Mouse (Mus musculus) embryonic facial prominence, embryonic 15.5 days (tissue): Measurements from ENCODE around the gene Nradd. TPM values are rescaled to one million over a fixed set of nuclear protein-coding genes. Genes with fewer than 3 reads are reported as not detected.

Source experiments
- ATAC-seq: fragments of 200-750 bp; cut with Nextera tagmentation; 2 replicates; pipeline ENCODE4 v1.8.0; 2017; ENCODE audit warnings: low read depth, moderate TSS enrichment; ENCODE audit not compliant: insufficient number of reproducible peaks, low FRiP score, low TSS enrichment
- H3K27ac ChIP-seq: fragments of 300-500 bp; sonication (generic); replicated peaks from 2 replicates; pipeline ENCODE4 v1.5.1; 2015; ENCODE audit warnings: mild to moderate bottlenecking, inconsistent platforms
- H3K27me3 ChIP-seq: fragments of 300-500 bp; sonication (generic); 2 replicates; pipeline ENCODE4 v1.6.1; 2015; ENCODE audit warnings: inconsistent platforms
- H3K36me3 ChIP-seq: fragments of 300-500 bp; sonication (generic); 2 replicates; pipeline ENCODE4 v1.6.1; 2015; ENCODE audit warnings: mild to moderate bottlenecking, inconsistent platforms
- H3K4me1 ChIP-seq: fragments of 300-500 bp; sonication (generic); 2 replicates; pipeline ENCODE4 v1.6.1; 2015; ENCODE audit warnings: inconsistent platforms
- H3K4me2 ChIP-seq: fragments of 300-500 bp; sonication (generic); replicated peaks from 2 replicates; pipeline ENCODE4 v1.6.1; 2015; ENCODE audit warnings: mild to moderate bottlenecking, inconsistent platforms
- H3K4me3 ChIP-seq: fragments of 300-500 bp; sonication (generic); replicated peaks from 2 replicates; pipeline ENCODE4 v1.5.1; 2015; ENCODE audit warnings: mild to moderate bottlenecking, inconsistent platforms
- H3K9ac ChIP-seq: fragments of 300-500 bp; sonication (generic); 2 replicates; pipeline ENCODE4 v1.6.1; 2015; ENCODE audit warnings: inconsistent platforms
- H3K9me3 ChIP-seq: fragments of 300-500 bp; sonication (generic); replicated peaks from 2 replicates; pipeline ENCODE4 v1.6.1; 2016; ENCODE audit warnings: inconsistent platforms
- WGBS: fragments of 180-500 bp; shearing (Covaris S2); methylation state at CpG from one replicate; pipeline ENCODE4 v1.1.7; 2015; 5-methylcytosine and 5-hydroxymethylcytosine counted together
- polyA plus RNA-seq: library from polyadenylated mRNA; unstranded; fragments of >200 nt; fragmentation: Nextera tagmentation; extraction: Ambion mirVana; gene quantifications from 2 replicates; pipeline ENCODE4 v1.2.1, GENCODE M21; 2015

Gene Nradd
- 51.4 and 51.7 TPM in 2 replicates for polyA plus RNA-seq

DNA sequence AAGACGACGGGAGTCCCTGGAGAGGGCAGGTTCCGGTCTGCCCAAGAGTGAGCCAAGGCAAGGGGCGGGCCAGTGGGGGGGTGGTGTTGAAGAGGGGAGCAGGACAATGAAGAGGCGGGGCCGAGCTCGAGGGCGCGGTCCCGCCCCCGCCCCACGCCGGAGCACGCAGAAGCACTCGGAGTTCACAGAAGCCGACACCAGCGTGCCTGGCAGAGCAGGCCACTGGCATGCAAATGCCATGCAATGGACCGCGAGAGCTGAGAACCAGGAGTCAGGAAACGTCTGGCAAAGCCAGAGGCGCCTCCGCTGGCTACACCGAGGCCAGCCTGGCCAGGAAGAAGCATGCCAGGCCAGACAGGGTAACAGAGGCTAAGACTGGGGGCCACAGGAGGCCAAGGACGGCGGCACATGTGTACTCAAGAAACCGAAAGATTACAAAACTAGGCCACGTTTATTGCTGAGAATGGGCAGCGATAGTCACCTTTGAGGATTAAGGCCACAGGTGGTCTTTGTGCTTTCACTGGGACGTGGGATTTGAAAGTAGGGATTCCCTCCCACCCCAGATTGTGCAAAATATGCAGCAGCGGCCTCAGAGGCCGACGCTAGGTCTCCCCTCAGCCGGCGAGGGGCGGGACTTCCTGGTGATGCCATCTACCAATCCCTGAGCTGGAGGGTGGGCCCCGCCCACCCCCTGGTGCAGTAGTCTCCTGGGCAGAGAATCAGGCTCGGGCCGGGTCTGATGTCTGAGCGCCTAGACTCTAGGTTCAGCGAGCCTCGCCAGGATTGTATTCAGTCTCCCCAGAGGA lies at the start of gene Nradd:
Gene Nradd (minus strand): TSS at position 92 of the 806 bp plus-strand sequence.
- peak; percentile 93 for ATAC-seq
- H3K4me2 ChIP-seq = peak within 1 kb of the TSS; percentile 96
- H3K4me3 ChIP-seq = peak within 1 kb of the TSS; percentile 60
- WGBS = under 1% methylated on average over 41 of the region's 41 CpGs
- H3K9ac ChIP-seq = peak within 1 kb of the TSS; percentile 57
- H3K4me1 ChIP-seq = peaks cover 33% of the 10 kb centered on the region
- H3K27me3 ChIP-seq = no peaks in the 10 kb centered on the region
- no peaks in the 10 kb centered on the region for H3K9me3 ChIP-seq
- H3K27ac ChIP-seq = peak within 1 kb of the TSS; percentile 92
- H3K36me3 ChIP-seq = peaks cover 27% of the 10 kb centered on the region

DNA sequence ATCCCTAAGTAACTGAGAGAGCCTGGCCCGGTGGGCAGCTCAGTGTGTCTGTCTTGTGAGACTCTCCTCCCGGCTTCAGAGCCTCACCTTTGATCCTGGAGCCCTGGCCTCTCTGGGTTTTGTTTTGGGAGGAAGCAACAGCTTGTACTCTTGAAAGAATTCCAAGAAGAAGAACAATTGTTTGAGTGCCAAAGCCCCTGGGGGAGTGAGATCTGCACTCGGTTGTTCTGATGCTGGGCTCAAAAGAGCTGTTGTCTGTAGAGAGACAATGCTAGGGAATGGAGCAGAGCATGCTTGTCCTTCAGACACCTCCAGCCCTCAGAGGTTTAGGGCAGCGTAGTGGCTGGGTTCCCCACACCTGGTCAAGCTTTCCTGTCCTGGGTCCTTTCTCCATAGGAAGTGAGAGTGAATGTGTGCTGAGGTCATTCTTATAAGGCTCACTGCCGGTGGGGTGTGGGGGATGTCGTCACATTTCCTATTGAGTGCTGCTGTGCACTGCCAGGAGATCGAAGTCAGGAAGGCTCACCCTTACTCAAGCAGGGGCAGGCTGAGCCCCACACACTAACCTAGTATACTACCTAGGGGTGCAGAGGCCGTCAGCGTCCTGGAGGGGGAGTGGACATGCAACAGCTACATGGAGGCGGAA lies 49.0 kb upstream of the Nradd start:
- Histone ChIP-seq H3K4me1 (peaks cover 15% of the 10 kb centered on the region), H3K36me3 (no peaks in the 10 kb centered on the region), H3K4me2 (no peak overlapping the region), H3K9me3 (no peaks in the 10 kb centered on the region), H3K27ac (no peak overlapping the region), H3K27me3 (no peaks in the 10 kb centered on the region), H3K9ac (no peak overlapping the region; the same call in 1 of the 2 replicates), H3K4me3 (no peak overlapping the region)
- no peak for ATAC-seq
- WGBS = 52% methylated on average over 10 of the region's 10 CpGs

DNA sequence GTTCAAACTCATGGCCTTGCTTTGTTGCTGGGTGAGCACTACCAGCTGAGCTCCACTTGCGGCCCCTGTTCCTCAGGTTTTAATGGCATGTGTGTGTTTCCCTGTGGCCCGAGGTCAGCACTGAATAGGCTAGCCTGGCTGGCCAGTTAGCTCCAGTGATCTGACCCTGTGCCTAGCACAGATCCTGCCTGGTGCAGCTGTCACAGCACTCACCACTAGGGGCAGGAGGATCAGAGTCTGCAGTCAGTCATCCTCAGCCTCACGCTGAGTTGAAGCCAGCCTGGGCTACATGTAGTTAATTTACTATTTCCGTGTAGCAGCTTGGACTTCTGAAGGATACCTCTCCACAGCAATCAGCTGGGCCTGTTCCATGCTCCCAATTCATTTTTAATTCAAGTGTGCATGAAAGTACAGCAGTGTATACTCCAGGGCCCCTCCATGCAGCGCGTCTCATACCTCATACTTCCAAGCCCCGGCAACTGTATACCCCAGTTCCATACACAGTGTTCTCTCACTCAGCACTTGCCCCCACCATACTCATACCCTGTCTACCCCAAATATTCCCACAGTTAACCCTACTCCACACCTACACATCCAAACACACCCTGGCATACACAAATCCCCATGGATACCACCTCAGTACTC lies 48.3 kb upstream of the Nradd start:
- 56% methylated on average over 7 of the region's 7 CpGs for WGBS
- Histone ChIP-seq H3K4me2 (no peak overlapping the region), H3K4me1 (peaks cover 15% of the 10 kb centered on the region), H3K27me3 (no peaks in the 10 kb centered on the region), H3K36me3 (no peaks in the 10 kb centered on the region), H3K4me3 (no peak overlapping the region), H3K9ac (no peak overlapping the region; the same call in 1 of the 2 replicates), H3K27ac (no peak overlapping the region), H3K9me3 (no peaks in the 10 kb centered on the region)
- no peak for ATAC-seq

DNA sequence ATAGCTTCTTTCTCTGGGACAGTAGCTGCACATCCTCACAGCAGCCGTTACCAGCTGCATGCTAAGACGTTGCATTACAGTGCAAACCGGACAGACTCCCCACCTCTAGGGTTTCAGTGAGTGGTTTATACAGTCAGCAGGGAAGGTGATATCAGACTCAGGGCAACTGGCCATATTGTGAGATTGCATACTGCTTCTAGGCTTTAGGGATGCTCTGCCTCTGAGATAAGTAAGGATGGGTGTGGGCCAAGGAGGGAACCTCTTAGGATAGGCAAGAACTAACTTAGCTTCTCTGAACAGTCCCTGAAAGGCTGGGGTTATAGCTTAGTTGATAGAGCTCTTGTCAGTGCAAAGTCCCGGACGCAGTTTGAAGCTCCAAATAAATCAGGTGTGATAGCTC lies 45.5 kb upstream of the Nradd start:
- Histone ChIP-seq H3K9ac (no peak overlapping the region), H3K4me3 (no peak overlapping the region), H3K9me3 (no peaks in the 10 kb centered on the region), H3K27ac (no peak overlapping the region), H3K36me3 (no peaks in the 10 kb centered on the region), H3K27me3 (no peaks in the 10 kb centered on the region), H3K4me2 (no peak overlapping the region), H3K4me1 (peaks cover 15% of the 10 kb centered on the region)
- 86% methylated on average over 5 of the region's 5 CpGs for WGBS
- no peak for ATAC-seq

DNA sequence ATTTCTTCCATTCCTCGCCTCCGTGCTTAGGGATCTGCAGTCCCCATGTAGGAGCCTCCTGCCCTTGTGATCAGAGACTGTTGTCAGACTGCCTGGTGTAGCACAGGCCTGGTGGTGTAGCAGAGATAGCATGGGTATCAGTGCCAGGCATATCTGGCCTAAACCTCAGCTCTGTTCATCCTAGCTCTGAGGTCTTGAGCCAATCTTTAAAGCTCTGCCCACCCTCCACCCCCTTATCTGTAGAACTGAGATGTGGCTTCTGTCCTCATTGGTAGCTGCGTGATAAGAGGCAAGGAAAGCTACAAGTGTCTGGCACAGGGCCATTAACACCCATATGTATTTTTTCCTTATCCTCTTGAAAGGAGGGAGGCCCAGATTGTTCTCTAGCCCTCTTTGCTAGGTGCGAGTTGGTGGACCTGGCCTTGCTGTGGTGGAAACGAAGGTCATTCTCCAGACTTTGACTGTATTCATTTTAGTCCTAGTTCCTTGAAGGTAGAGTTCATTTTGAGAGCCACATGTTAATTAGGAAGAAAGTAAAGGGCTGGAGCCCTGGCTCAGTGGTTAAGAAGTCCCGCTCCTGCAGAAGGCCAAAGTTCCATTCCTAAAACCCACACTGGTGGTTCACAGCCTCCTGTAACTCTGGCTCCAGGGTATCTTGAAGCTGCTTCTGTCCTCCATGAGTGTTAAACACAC lies 44.5 kb upstream of the Nradd start:
- ATAC-seq = no peak
- Histone ChIP-seq H3K4me3 (no peak overlapping the region), H3K27ac (no peak overlapping the region), H3K4me1 (peaks cover 15% of the 10 kb centered on the region), H3K9ac (no peak overlapping the region), H3K9me3 (no peaks in the 10 kb centered on the region), H3K4me2 (no peak overlapping the region), H3K27me3 (no peaks in the 10 kb centered on the region), H3K36me3 (no peaks in the 10 kb centered on the region)
- 90% methylated on average over 6 of the region's 6 CpGs for WGBS

DNA sequence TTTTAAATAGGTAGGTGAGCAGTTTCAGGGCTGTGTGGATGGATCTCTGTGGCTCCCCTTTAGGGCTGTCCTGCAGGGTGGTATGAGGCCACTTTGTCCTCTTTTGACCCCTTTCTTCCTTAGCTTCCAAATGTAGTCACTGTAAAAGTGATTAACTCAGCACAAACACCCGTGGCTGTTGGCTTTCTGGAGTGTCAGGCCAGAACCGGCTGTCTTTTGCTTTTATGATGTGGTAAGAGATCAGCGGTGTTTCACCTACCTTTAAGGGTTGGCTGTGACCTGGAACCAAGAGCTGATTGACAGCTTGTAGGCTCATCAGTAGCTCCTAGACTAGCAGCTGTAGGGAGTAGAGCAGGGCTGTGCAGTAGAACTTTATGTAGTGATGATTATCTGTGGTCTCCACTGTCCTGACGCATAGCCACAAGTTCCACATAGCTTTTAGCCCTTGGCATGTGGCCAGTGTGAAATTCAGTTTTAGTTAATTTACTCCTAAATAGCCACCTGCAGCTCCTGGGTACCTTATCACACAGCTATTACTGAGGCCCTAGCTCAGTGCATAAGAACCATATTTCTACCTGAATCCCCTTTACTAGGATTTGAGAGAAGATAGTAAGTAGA lies 43.1 kb upstream of the Nradd start:
- ATAC-seq = no peak
- Histone ChIP-seq H3K27me3 (no peaks in the 10 kb centered on the region), H3K9me3 (no peaks in the 10 kb centered on the region), H3K27ac (no peak overlapping the region), H3K4me1 (peaks cover 7% of the 10 kb centered on the region), H3K4me3 (no peak overlapping the region), H3K4me2 (no peak overlapping the region), H3K36me3 (no peaks in the 10 kb centered on the region), H3K9ac (no peak overlapping the region)
- WGBS = 71% methylated on average over 4 of the region's 4 CpGs

DNA sequence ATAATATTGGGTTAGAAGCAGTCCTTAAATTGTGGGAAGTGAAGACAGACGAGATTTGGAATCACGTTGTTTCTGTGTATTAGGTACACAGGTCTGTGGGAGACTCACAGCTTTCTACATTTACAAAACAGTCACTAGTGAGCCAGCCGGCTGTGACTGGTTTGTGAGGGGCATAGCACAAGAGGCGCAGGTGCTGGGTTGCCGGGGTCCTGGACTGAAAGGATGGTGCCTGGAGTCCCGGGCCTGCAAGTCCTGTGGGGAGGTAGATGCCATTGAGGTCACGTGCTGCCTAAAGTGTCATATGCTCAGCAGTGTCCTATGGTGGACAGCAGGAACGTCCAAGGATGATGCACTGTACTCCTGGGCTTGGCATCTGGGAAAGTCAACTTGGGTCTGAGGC lies 42.1 kb upstream of the Nradd start:
- Histone ChIP-seq H3K9ac (no peak overlapping the region), H3K27me3 (no peaks in the 10 kb centered on the region), H3K4me1 (peaks cover 7% of the 10 kb centered on the region), H3K4me3 (no peak overlapping the region), H3K4me2 (no peak overlapping the region), H3K36me3 (no peaks in the 10 kb centered on the region), H3K27ac (no peak overlapping the region), H3K9me3 (no peaks in the 10 kb centered on the region)
- ATAC-seq = no peak
- 50% methylated on average over 8 of the region's 8 CpGs for WGBS

DNA sequence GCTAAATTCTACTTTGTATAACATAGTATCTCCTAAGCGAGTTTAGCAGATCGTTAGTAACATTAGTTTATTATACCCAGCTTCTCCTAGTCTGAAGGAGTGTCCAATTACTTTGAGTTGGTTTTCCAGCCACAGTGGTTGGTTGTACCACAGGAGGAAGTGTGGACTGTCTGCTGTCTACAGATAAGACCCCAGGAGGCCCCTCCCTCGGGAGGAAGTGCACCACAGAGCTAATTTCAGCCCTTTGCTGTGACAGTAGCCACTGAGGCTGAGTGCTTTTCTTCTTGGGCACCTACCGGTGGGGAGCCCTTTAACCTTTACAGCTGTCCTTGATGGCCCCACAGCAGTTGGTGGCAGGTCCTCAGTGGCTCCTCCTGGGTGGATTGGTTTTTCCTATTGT lies 41.7 kb upstream of the Nradd start:
- H3K27ac ChIP-seq = 0 out of 2 replicates have a peak overlapping the region, but pooled peaks have one; percentile 24
- H3K9ac ChIP-seq = no peak overlapping the region
- H3K4me2 ChIP-seq = no peak overlapping the region
- H3K36me3 ChIP-seq = no peaks in the 10 kb centered on the region
- WGBS = 21% methylated on average over 4 of the region's 4 CpGs
- no peak overlapping the region for H3K4me3 ChIP-seq
- H3K4me1 ChIP-seq = peaks cover 7% of the 10 kb centered on the region
- H3K27me3 ChIP-seq = no peaks in the 10 kb centered on the region
- no peaks in the 10 kb centered on the region for H3K9me3 ChIP-seq
- no peak for ATAC-seq

DNA sequence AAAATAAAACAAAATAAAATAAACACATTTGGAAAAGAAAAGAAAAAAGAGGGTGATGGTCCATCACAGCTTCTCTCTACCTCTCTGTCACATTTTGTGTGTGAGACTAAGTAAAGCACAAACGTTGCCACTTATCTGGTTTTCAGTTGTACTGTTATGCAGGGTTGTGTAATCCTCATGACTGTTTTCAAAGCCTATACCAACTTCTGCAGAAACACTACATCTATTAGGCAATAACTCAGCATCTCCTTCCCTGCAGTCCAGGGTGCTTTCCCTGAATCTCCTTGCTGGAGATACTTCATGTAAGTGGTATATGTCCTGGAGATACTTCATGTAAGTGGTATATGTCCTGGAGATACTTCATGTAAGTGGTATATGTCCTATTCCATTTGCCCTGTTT lies 38.6 kb upstream of the Nradd start:
- Histone ChIP-seq H3K27ac (no peak overlapping the region), H3K4me1 (peaks cover 4% of the 10 kb centered on the region), H3K9me3 (no peaks in the 10 kb centered on the region), H3K36me3 (no peaks in the 10 kb centered on the region), H3K4me2 (no peak overlapping the region), H3K9ac (no peak overlapping the region), H3K27me3 (no peaks in the 10 kb centered on the region), H3K4me3 (no peak overlapping the region)
- no peak for ATAC-seq
- 88% methylated on average over 1 of the region's 1 CpGs for WGBS

DNA sequence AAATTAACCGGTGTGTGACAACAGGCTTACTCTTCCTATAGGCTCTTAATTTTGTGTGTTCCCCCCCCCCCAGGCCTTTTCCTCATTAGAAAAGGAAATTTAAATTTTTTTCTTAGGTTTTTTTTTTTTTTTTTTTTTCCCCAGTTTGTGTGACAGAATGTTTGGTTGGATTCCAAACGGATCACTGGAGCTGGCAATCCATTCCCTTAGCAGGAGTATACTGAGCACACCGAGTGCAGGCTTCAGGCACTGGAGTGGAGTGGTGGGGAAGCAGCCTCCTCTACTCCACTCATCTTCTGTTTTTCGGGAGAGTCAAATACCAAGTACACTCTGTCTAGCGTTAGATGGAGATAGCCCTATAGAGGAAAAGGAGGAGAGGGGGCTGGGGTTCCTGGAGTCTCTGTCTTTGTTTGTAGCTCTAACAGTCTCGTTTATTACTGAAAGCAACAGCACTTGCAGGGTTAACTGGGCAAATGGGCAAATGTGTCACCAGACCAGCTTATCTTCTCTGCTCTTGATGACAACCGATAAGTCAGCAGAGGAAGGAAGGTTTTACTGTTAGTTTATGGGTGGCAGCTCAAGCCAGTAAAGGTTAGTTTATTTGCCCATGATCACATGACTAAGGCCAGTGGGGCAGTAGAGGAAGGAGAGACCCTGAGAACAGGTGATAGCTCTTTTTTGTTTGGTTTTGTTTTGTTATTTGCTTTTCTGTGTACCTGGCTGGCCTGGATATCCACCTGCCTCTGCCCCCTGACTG lies 36.8 kb upstream of the Nradd start:
- Histone ChIP-seq H3K9ac (no peak overlapping the region), H3K27me3 (no peaks in the 10 kb centered on the region), H3K27ac (no peak overlapping the region), H3K4me3 (no peak overlapping the region), H3K4me2 (no peak overlapping the region), H3K36me3 (no peaks in the 10 kb centered on the region), H3K9me3 (no peaks in the 10 kb centered on the region), H3K4me1 (peaks cover 4% of the 10 kb centered on the region)
- ATAC-seq = no peak
- 90% methylated on average over 7 of the region's 7 CpGs for WGBS
